Mouse (Mus musculus) adrenal gland, postnatal 4 days (tissue): ENCODE results near the gene Il11ra1. TPM values are rescaled to one million over a fixed set of nuclear protein-coding genes. Genes with fewer than 3 reads are reported as not detected.
"Not testable (repeated sequence)": the region's sequence is repeated elsewhere in the genome, so short reads cannot be mapped to it uniquely, and the experiment has no call there.

Experiments
- DNase-seq, 2 experiments: peaks; one replicate each; pipeline ENCODE4 v3.0.0; 2021 to 2022; ENCODE audit warnings: low spot score in 2 of 2, mixed read lengths in 2 of 2
- total RNA-seq, 2 experiments: library from RNA; stranded (reverse); gene quantifications; 2 replicates each; pipeline ENCODE4 v1.2.3; 2021

Gene Il11ra1
- total RNA-seq, 2 experiments from 2014 or later: 87.9 to 89.4 TPM

GRCm38 (mm10) chr4:41678863-41679262, 20.9 kb upstream of the Il11ra1 start:
- DNase-seq: no peak

DNA sequence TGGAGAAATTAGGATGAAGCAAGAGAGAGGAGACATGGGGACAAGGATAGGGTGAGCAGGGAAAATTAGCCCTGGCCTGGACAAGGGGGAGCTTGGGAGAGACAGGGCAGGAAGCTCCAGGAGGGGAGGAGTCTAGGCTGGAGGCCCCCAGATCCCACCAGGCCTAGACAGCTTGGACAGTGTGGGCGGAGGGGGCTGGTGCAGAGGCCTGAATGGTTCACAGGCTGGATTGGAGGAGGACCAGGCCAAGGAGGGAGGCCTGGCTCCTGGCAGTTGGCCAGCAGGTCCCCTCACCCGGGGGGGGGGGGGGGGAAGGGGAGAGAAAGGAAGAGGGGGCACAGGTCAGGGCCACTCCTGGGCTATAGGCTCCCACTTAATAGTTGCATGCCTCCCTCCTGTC, 20.5 kb upstream of the Il11ra1 start:
- DNase-seq: no peak

DNA sequence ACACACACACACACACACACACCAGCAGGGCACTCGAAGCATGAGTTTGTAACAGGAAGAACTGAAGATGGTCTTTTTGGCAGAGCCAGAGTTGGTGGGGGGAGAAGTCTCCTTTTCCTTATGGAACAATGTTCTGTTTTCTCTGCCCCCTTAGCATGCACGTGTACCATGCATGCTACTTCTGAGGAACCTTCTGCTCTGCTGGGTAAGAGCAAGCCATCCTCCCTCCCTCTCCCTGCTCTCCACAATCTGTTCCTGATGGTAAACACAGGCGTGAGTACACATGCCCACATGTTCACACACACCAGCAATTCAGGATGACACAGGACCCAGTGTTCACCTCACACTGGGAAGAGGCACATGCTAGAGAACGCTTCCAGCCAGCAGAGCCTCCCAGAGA, 18.6 kb upstream of the Il11ra1 start:
- no peak for DNase-seq

GRCm38 (mm10) chr4:41681947-41682346, 17.8 kb upstream of the Il11ra1 start:
- no peak for DNase-seq

DNA sequence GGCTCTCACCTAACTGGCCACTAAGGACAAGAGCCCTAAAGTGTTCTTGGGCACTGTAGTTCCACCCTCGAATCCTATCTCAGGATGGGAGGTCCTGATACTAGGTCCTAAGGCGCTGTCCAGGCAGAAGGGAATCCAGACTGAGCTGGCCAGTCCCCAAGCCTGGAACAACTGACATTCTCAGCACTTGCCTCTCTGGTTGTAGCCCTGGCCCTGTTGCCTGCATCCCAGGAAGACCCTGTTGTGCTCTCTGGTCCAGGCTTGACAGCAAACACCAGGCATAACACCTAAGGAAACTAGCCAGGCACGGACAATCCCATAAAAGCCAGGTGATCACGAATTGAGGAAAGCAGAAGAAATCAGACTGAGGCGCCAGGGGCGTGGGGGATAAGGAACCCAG, 17.0 kb upstream of the Il11ra1 start:
- DNase-seq: no peak

GRCm38 (mm10) chr4:41683303-41683702, 16.5 kb upstream of the Il11ra1 start:
- not testable (repeated sequence) for DNase-seq

DNA sequence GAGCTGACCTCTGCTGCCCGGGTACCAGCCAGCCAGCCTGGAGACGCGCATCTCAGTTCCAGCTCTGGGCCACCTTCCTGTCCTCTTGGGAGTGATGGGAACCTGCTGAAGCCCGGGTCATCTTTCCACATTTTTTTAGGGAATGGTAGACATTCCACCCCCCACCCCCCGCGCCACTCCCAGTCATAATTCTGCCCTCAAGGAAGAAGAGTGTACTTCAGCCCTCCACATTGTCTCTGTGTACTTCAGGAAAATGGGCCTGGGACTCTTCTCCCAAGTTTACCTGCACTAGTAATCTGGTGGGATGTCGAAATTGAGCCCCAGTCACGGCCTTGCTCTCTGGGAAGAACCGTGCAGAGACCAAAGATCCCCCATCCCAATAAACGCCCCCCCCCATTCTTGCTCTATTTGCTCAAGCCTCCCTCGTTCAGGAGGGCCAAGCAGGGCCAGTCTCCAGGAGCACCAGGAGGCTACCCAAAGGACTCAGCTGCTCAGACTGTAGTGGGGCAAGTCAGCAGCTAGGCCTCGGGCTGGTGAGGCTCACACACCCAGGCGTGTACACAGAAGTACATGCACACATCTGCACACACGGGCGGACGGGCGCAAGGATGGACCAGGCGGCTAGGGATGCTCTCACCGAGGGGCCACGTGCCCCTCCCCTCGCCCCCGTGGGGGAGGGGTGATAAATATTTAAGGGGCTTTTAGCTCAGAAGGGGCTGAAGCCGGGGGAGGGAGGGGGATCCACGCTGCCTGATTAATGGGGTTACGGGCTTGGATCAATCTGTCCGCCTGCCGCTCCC, 15.5 kb upstream of the Il11ra1 start:
- not testable (repeated sequence) for DNase-seq

DNA sequence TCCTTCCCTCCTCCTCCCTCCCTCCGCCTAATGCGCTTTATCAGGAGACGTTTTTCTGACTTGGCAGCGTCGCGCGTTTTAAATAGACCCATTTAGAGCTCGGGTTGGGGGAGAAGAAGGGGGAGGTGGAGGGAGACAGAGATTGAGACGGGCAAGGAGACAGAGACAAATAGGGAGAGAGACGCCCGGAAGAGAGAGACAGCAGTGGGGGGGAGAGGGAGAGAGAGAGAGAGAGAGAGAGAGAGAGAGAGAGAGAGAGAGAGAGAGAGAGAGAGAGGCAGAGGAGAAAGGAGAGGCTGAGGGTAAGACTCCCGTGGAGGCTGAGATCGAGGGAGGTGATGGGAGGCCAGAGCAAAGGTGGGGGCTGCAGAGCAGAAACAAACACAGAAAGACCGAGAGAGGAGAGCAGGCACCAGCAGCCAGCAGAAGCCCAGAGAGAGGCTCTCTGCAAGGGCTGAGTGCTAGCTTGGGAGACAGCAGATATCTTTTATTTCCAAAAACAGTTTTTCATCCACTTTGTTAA, 14.8 kb upstream of the Il11ra1 start:
- DNase-seq: not testable (repeated sequence)

DNA sequence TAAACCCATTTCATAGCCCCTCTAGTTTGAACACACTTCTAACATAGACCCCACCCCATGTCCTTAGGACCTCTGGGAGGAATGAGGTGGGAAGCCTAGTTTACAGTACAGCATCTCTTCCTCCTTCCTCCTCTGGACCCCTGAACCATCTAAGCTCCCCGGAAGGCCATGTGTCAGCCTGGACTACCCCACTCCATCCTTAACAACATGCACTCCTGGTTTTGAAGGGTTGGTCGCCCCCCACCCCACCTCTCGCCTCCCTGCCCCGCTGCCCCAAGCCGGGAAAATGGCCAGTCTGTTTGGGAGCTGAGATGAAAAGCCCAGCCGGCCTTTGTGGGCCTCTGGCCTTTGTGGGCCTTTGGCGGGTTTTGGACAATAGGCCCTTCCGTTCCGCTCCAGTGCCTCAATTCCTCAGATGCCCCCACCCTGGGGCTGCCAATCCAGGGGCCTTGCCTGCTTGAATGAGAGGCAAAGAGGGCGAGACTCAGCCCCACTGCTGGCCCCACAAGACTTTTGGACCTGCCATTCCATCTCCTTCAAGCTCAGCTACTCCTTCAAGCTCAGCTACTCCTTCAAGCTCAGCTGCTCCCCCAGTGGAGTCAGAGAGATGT, 13.8 kb upstream of the Il11ra1 start:
- DNase-seq: not testable (repeated sequence)

- not testable (repeated sequence) for DNase-seq
Measured at GRCm38 (mm10) chr4:41688562-41688961, 11.2 kb upstream of the Il11ra1 start.

DNA sequence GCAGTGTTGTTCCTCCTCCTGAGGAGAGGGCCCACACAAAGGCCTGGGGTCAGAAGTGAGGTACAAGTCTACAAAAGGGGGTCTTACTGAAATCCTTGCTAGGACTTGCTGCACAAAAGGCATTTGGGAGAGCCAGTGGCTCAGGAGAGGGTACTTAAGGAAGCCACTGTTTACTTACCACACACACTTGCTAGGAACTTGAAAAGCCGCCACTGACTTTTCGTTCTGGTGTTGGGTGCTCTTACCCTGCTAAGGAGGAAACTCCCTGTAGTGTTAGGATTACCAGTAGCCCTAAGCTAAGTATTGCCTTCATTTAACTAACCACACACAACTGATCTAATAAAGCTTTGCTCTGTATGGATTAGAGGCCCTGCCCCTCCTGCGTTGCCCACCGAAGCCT, 9.8 kb upstream of the Il11ra1 start:
- DNase-seq: not testable (repeated sequence)

DNA sequence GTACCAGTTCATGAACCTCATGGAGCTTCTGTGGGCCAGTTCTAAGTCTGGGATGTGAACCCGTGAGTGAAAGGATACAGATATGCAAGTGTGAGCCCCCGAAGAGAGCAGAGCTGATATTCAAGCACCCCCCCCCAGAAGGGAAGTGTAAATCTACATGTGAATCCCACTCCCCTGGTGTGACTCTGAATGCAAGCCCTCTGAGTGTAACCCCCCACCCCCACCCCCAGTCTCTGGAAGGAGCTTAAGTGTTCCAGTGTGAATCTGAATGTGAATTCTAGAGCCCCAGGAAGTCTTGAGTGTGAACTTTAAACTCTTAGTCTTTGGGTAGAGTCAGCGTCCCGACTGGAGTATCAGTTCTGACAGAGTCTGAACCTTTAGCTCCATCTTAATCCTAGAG, 6.3 kb upstream of the Il11ra1 start:
- not testable (repeated sequence) for DNase-seq

DNA sequence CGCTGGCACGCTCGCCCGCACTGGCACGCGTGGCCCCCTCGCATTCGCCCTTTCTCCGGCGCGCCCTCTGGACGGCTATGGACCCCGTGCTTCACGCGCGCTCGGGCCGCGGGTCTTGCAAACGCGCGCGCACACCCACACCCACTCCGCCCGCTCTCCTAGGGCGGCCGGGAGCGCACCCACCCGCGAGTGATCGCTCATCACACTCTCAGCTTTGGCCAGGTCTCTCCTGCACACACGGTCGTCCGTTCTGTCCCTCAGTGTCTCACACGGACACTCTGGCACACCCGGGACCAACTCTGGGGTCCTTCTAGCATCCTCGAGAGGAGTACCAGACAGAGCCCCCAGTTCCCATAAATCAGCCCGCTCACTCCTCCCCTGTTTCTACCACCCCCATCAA, 4.0 kb upstream of the Il11ra1 start:
- DNase-seq: not testable (repeated sequence)

DNA sequence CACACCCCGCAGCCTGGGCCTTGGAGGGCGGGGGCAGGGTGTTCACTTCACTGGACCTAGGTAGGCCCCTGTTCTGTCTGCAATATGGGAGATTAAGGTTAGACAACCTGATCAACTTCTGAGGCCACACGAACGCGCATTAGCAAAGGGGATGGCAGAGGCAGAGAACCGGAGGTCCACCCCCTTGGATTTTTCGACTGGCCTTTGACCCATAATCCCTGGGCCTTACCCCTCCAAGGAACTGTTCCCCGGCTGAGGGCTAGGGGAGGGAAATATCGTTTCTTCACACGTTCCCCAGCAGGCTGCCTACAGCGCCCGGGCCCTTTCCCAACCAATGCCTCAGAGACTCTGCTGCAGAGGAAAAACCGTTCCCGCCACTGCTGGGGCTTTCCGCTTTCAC, 3.3 kb upstream of the Il11ra1 start:
- DNase-seq: not testable (repeated sequence)

DNA sequence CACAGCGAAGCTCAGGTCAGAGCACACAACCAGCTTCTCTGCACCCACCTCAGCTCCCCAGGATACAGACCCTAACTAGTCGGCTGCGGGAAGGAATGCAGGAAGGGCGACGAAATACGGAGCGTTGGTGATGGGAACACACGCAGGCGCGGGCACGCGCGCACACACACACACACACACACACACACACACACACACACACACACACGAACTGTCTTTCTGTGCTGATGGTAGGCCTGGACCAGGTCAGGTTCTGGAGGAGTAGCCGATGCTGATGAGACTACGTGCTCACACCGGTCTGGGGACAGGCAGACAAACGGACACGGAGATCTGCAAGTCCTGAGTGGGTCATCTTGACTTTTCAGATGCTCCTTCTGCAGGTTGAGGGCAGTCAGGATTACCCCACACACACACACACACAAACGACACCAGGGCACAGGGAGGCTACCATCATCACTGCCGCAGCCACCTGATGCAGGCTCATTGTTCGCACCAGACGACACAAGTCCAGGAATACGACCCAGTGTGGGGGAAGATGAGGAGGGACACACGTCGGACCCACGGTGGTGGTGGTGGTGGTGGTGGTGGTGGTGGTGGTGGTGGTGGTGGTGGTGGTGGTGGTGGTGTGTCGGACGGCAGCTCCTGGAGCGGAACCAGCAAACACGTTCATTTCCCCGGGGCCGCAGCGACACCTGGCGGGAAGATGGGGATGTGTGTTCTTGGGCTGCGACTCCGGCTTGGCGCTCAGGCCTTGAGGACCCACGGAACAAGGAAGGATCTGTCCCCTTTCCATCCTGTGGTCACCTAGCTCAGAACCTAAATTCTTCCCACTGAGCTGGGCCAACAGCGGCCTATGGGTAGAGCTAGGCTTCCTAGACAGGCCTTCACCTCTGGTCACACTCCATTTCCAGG, 2.6 kb upstream of the Il11ra1 start, which contains the start of gene Cntfr:
Gene Cntfr (minus strand): TSS at position 160 of the 912 bp plus-strand sequence.
- peak; percentile 67 to 70 for DNase-seq

- not testable (repeated sequence) for DNase-seq
Measured at GRCm38 (mm10) chr4:41698421-41699016, 1.3 kb upstream of the Il11ra1 start.

DNA sequence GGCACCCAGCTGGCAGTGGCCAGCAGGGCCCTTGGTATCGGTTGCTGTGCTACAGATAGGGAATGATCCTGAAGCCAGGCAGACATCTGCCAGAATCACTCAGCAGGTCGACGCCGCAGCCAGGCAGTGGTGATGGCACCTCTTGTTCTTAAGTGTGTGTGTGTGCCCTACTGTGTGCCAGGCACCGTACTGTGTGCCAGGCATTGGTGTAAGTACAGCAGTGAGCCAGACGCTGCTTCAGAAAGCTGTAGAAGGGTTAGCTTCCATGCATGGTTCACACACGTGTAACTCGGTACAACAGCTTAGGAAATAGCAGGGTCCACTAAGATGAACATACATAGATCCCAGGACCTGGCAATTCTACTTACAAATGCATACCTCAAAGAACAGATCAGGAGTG, 435 bp downstream of the Il11ra1 start:
- not testable (repeated sequence) for DNase-seq

- DNase-seq: not testable (repeated sequence)
Measured at GRCm38 (mm10) chr4:41702226-41702625, 2.4 kb downstream of the Il11ra1 start.

DNA sequence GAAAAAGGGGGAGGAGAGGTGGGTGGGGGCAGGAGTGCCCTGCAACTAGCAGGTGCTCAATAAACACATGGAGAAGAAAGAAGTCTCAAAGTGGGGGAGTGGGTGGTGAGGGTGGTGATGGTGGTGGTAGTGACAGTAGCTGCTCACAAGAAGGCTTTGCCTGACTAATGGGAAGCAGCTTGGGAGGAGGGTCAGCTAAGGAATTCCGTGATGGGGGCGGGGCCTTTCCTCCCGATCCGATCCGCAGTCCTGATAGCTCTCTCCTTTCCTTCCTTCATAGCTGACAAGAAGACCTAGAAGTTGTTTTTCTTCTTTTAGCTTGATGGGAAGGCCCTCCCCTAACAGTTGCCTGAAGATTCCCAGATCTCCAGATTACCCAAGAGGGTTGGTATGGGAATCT, 4.9 kb downstream of the Il11ra1 start:
- no peak for DNase-seq

DNA sequence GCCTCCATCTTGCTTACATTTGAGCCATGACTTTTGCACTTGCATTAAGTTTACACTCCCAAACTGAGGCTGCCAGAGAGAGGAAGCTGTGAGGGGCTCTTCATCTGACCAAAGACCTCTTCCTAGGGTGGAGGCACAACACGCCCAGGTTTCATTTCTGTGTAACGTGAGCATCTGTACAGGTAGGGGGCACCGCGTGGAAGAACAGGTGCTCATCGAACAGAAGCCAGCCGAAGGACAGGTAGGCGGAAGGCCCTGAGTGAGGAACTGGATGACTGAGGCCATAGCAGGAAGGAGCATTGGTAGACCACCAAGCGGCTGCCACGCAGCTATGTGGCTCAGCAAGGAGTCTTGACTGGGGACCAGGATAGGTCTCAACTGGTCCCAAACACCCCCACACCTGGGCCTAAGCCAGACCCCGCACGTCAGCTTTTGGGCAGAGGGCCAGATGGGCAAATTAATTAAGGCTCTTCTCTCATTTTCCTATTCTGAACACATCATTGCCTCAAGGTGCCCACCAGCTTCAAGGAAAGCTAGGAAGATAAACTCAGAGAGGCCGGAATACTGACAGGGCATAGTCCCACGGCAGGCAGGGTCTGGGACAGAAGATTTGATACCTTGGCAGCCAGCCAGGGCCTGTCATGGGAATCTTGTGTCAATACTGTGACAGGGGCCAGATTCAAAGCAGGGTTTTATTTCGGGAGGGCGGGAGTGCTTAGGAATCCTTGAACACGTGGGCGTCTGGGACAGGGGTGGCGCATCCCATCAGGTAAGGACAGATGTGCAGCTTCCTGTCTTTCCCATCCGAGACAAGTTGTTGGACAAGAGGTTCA, 6.3 kb downstream of the Il11ra1 start:
- no peak for DNase-seq
